Mouse (Mus musculus) MEL (cell line): ENCODE results near the gene Fam107b. TPM values are rescaled to one million over a fixed set of nuclear protein-coding genes. Genes with fewer than 3 reads are reported as not detected.

Source experiments
- DNase-seq: peaks from one replicate; pipeline ENCODE4 v3.0.0; 2011; ENCODE audit warnings: low read depth, low spot score
- H3K27ac ChIP-seq: 2 replicates; pipeline ENCODE4 v1.5.1; 2012; ENCODE audit warnings: low read depth, mild to moderate bottlenecking, control low read depth, low read length, moderate library complexity; ENCODE audit not compliant: control insufficient read depth
- H3K27me3 ChIP-seq, 2 experiments: fragments of 150-350 bp in 1 of 2; sonication (generic) in 1 of 2; 2 replicates each; pipeline ENCODE4 v1.6.1; 2012; ENCODE audit warnings: low read length in 2 of 2, mild to moderate bottlenecking in 2 of 2, improper control_type of control experiment in 1 of 2, moderate library complexity in 1 of 2; ENCODE audit not compliant: insufficient read depth in 2 of 2, control insufficient read depth in 1 of 2
- H3K36me3 ChIP-seq, 2 experiments: 2 replicates each; pipeline ENCODE4 v1.6.1; 2012 to 2014; ENCODE audit warnings: low read length in 2 of 2, improper control_type of control experiment in 1 of 2, inconsistent platforms in 1 of 2, mild to moderate bottlenecking in 1 of 2; ENCODE audit not compliant: insufficient read depth in 2 of 2, control insufficient read depth in 1 of 2
- H3K4me1 ChIP-seq, 2 experiments: fragments of 150-350 bp in 1 of 2; sonication (generic) in 1 of 2; 2 replicates each; pipeline ENCODE4 v1.6.1; 2012; ENCODE audit warnings: low read length in 2 of 2, improper control_type of control experiment in 1 of 2, mild to moderate bottlenecking in 1 of 2; ENCODE audit not compliant: insufficient read depth in 2 of 2, control insufficient read depth in 1 of 2
- H3K4me3 ChIP-seq, 2 experiments: fragments of 150-350 bp in 1 of 2; sonication (generic) in 1 of 2; 2 replicates each; pipeline ENCODE4 v1.5.1; 2012; ENCODE audit warnings: low read depth in 2 of 2, low read length in 2 of 2, mild to moderate bottlenecking in 2 of 2, moderate library complexity in 2 of 2, control low read depth in 1 of 2, improper control_type of control experiment in 1 of 2; ENCODE audit not compliant: control insufficient read depth in 1 of 2, insufficient read depth in 1 of 2
- H3K79me2 ChIP-seq: 2 replicates; pipeline ENCODE4 v1.6.1; 2012; ENCODE audit warnings: mild to moderate bottlenecking, low read length, moderate library complexity; ENCODE audit not compliant: control insufficient read depth, poor library complexity, insufficient read depth
- H3K9ac ChIP-seq: 2 replicates; pipeline ENCODE4 v1.6.1; 2012; ENCODE audit warnings: low read depth, mild to moderate bottlenecking, control low read depth, low read length, moderate library complexity; ENCODE audit not compliant: control insufficient read depth, poor library complexity, severe bottlenecking
- H3K9me3 ChIP-seq: fragments of 150-350 bp; sonication (generic); replicated peaks from 2 replicates; pipeline ENCODE4 v1.6.1; 2012; ENCODE audit warnings: mild to moderate bottlenecking, low read length, improper control_type of control experiment, moderate library complexity; ENCODE audit not compliant: insufficient read depth
- BHLHE40 ChIP-seq: IDR thresholded peaks from 2 replicates; pipeline ENCODE4 v1.6.1; 2012; ENCODE audit warnings: low read depth, mild to moderate bottlenecking, inconsistent platforms, low read length, improper control_type of control experiment, borderline replicate concordance
- CTCF ChIP-seq, 3 experiments: IDR thresholded peaks in 2 of 3; conservative IDR thresholded peaks in 1 of 3; 2 replicates each; pipeline ENCODE4 v1.5.1; 2011 to 2012; ENCODE audit warnings: low read length in 3 of 3, low read depth in 2 of 3, mild to moderate bottlenecking in 2 of 3, improper control_type of control experiment in 1 of 3, inconsistent platforms in 1 of 3, mixed read lengths in 1 of 3, moderate library complexity in 1 of 3; ENCODE audit not compliant: control insufficient read depth in 1 of 3, insufficient read depth in 1 of 3, poor library complexity in 1 of 3, severe bottlenecking in 1 of 3
- E2F4 ChIP-seq: IDR thresholded peaks from 2 replicates; pipeline ENCODE4 v1.6.1; 2011; ENCODE audit warnings: low read depth, low read length, improper control_type of control experiment, borderline replicate concordance
- EP300 ChIP-seq, 2 experiments: IDR thresholded peaks; 2 replicates each; pipeline ENCODE4 v1.6.1; 2011; ENCODE audit warnings: improper control_type of control experiment in 2 of 2, low read length in 2 of 2, low read depth in 1 of 2, mild to moderate bottlenecking in 1 of 2
- JUND ChIP-seq: IDR thresholded peaks from 2 replicates; pipeline ENCODE4 v1.6.1; 2011; ENCODE audit warnings: low read depth, mild to moderate bottlenecking, improper control_type of control experiment, low read length
- MAZ ChIP-seq: IDR thresholded peaks from 2 replicates; pipeline ENCODE4 v1.6.1; 2012; ENCODE audit warnings: low read depth, mild to moderate bottlenecking, inconsistent platforms, low read length, improper control_type of control experiment
- MEF2A ChIP-seq: IDR thresholded peaks from 2 replicates; pipeline ENCODE4 v1.6.1; 2014; ENCODE audit warnings: low read depth, mild to moderate bottlenecking, inconsistent platforms, low read length, improper control_type of control experiment; ENCODE audit not compliant: poor library complexity, insufficient replicate concordance, severe bottlenecking; ENCODE audit errors: extremely low read depth
- MXI1 ChIP-seq: IDR thresholded peaks from 2 replicates; pipeline ENCODE4 v1.6.1; 2011; ENCODE audit warnings: mild to moderate bottlenecking, low read depth, low read length, improper control_type of control experiment
- MYB ChIP-seq: IDR thresholded peaks from 2 replicates; pipeline ENCODE4 v1.6.1; 2011; ENCODE audit warnings: mild to moderate bottlenecking, low read depth, low read length, improper control_type of control experiment
- NRF1 ChIP-seq: IDR thresholded peaks from 2 replicates; pipeline ENCODE4 v1.6.1; 2014; ENCODE audit warnings: low read depth, mild to moderate bottlenecking, inconsistent platforms, low read length, improper control_type of control experiment, moderate library complexity; ENCODE audit not compliant: poor library complexity, insufficient read depth, severe bottlenecking
- POLR2A ChIP-seq, 2 experiments: IDR thresholded peaks; 2 replicates each; pipeline ENCODE4 v1.6.1; 2011 to 2012; ENCODE audit warnings: low read length in 2 of 2, mild to moderate bottlenecking in 2 of 2, control low read depth in 1 of 2, improper control_type of control experiment in 1 of 2, low read depth in 1 of 2, moderate library complexity in 1 of 2; ENCODE audit not compliant: control insufficient read depth in 1 of 2, insufficient read depth in 1 of 2, poor library complexity in 1 of 2
- POLR2AphosphoS2 ChIP-seq: IDR thresholded peaks from 2 replicates; pipeline ENCODE4 v1.6.1; 2011; ENCODE audit warnings: low read length, improper control_type of control experiment
- RAD21 ChIP-seq: IDR thresholded peaks from 2 replicates; pipeline ENCODE4 v1.6.1; 2011; ENCODE audit warnings: mild to moderate bottlenecking, low read depth, low read length, improper control_type of control experiment
- RCOR1 ChIP-seq: IDR thresholded peaks from 2 replicates; pipeline ENCODE4 v1.6.1; 2012; ENCODE audit warnings: low read depth, mild to moderate bottlenecking, inconsistent platforms, low read length, improper control_type of control experiment
- SMC3 ChIP-seq: IDR thresholded peaks from 2 replicates; pipeline ENCODE4 v1.6.1; 2011; ENCODE audit warnings: low read depth, low read length, improper control_type of control experiment
- TAL1 ChIP-seq: IDR thresholded peaks from 2 replicates; pipeline ENCODE4 v1.6.1; 2012; ENCODE audit warnings: mild to moderate bottlenecking, inconsistent platforms, low read length, moderate library complexity, mixed read lengths
- TBP ChIP-seq: IDR thresholded peaks from 2 replicates; pipeline ENCODE4 v1.8.0; 2011; ENCODE audit warnings: low read depth, low read length, improper control_type of control experiment
- TCF12 ChIP-seq: IDR thresholded peaks from 2 replicates; pipeline ENCODE4 v1.6.1; 2014; ENCODE audit warnings: low read depth, mild to moderate bottlenecking, inconsistent platforms, low read length, improper control_type of control experiment, moderate library complexity
- USF2 ChIP-seq, 2 experiments: IDR thresholded peaks; 2 replicates each; pipeline ENCODE4 v1.6.1; 2011 to 2012; ENCODE audit warnings: improper control_type of control experiment in 2 of 2, low read length in 2 of 2, borderline replicate concordance in 1 of 2, inconsistent platforms in 1 of 2, low read depth in 1 of 2, mild to moderate bottlenecking in 1 of 2; ENCODE audit not compliant: insufficient read depth in 1 of 2
- ZC3H11A ChIP-seq: IDR thresholded peaks from 2 replicates; pipeline ENCODE4 v1.6.1; 2012; ENCODE audit warnings: low read depth, mild to moderate bottlenecking, inconsistent platforms, low read length, improper control_type of control experiment
- ZKSCAN1 ChIP-seq: IDR thresholded peaks from 2 replicates; pipeline ENCODE4 v1.6.1; 2012; ENCODE audit warnings: low read depth, mild to moderate bottlenecking, inconsistent platforms, low read length, improper control_type of control experiment, moderate library complexity
- ZNF384 ChIP-seq: IDR thresholded peaks from 2 replicates; pipeline ENCODE4 v1.6.1; 2012; ENCODE audit warnings: low read depth, mild to moderate bottlenecking, inconsistent platforms, low read length, improper control_type of control experiment
- polyA plus RNA-seq, 2 experiments: library from polyadenylated mRNA; stranded (reverse) in 1 of 2; unstranded in 1 of 2; fragments of >175 nt in 1 of 2; fragments of >200 nt in 1 of 2; gene quantifications; 2 replicates each; pipeline versions ENCODE4 v1.2.1 to v1.2.4; 2012; ENCODE audit warnings: low replicate concordance in 2 of 2, low read depth in 1 of 2; ENCODE audit not compliant: insufficient read length in 2 of 2, insufficient read depth in 1 of 2, missing spikeins in 1 of 2
- total RNA-seq: library from RNA; depleted of rRNA; stranded (reverse); fragments of 300-350 nt; gene quantifications from 2 replicates; pipeline ENCODE4 v1.2.3, GENCODE M21; 2012

The Fam107b gene
- total and polyA plus RNA-seq, 3 experiments = 10.0 to 15.5 TPM; not detected in 1

GRCm38 (mm10) chr2:3769260-3769659 lies 199.0 kb downstream of the Fam107b start:
- peak; percentile 86 for DNase-seq
- Histone ChIP-seq H3K4me1 (peaks cover 0 to 1% of the 10 kb centered on the region in 2 experiments; a peak in 1 of 4 replicates), H3K4me3 (no peak overlapping the region), H3K79me2 (no peaks in the 10 kb centered on the region), H3K27ac (no peak overlapping the region), H3K9ac (no peak overlapping the region), H3K36me3 (no peaks in the 10 kb centered on the region), H3K27me3 (no peaks in the 10 kb centered on the region)
- no peak for TF ChIP-seq EP300 (IDR thresholded peaks at IDR 0.05; ENCODE audit: low read depth in 1 of 2, low read length in 2 of 2)
- TF ChIP-seq BHLHE40 = 0 out of 2 replicates have a peak, but pooled peaks have one; percentile 21
- peak; percentile 79 to 96 (median 94) for TF ChIP-seq CTCF (IDR thresholded peaks at IDR 0.05 in 2 of 3, conservative IDR thresholded peaks at IDR 0.05 in 1 of 3; ENCODE audit: control insufficient read depth in 1 of 3, insufficient read depth in 1 of 3, low read depth in 2 of 3, low read length in 3 of 3, poor library complexity in 1 of 3, severe bottlenecking in 1 of 3)
- TF ChIP-seq RAD21 = peak; percentile 93
- peak; percentile 96 for TF ChIP-seq ZC3H11A
- TF ChIP-seq MXI1 = no peak
- no peak for TF ChIP-seq ZKSCAN1
- no peak for TF ChIP-seq TCF12
- TF ChIP-seq SMC3 = peak; percentile 98
- TF ChIP-seq JUND = 0 out of 2 replicates have a peak, but pooled peaks have one; percentile 7
- 0 out of 2 replicates have a peak, but pooled peaks have one; percentile 15 for TF ChIP-seq ZNF384
- TF ChIP-seq, all 39 proteins: peak for 7
- H3K9me3 ChIP-seq = no peaks in the 10 kb centered on the region

DNA sequence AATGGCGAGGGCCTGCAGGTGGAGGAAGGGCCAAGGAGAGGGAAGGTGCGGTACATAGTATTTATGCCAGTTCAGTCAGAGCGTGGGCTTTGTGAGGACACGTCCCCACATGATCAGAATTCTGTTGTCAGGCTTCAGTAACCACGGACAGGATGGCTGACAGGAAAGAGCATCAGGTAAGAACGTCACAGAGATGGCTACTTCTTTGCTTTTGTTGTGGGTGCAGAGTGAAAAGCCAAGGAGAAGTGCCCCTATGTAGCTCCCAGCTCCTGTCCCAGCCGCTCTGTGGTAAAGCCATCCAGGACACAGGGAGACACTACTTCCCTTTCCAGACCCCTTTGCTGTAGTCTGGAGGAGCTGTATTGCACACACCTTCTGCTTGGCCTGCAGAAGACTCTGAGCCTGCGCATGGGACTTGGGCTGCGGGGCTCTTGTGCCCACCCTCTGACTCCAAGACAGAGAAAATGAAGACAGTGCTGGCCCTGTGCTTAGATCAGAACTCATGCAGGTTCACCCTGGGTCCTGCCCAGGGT lies 199.6 kb downstream of the Fam107b start:
- TF ChIP-seq POLR2AphosphoS2 = no peak
- no peak for TF ChIP-seq USF2 (IDR thresholded peaks at IDR 0.05; ENCODE audit: borderline replicate concordance in 1 of 2, insufficient read depth in 1 of 2, low read depth in 1 of 2, low read length in 2 of 2)
- TF ChIP-seq TBP = no peak
- TF ChIP-seq E2F4 = no peak
- TF ChIP-seq NRF1 = no peak
- TF ChIP-seq RAD21 = no peak
- no peak for TF ChIP-seq MEF2A
- TF ChIP-seq POLR2A (IDR thresholded peaks at IDR 0.05; ENCODE audit: control insufficient read depth in 1 of 2, insufficient read depth in 1 of 2, low read depth in 1 of 2, low read length in 2 of 2, poor library complexity in 1 of 2) = no peak
- no peak for TF ChIP-seq MXI1
- no peak for TF ChIP-seq RCOR1
- TF ChIP-seq TAL1 = no peak
- no peak for TF ChIP-seq SMC3
- TF ChIP-seq ZNF384 = no peak
- no peak for TF ChIP-seq MAZ
- TF ChIP-seq ZC3H11A = no peak
- TF ChIP-seq BHLHE40 = no peak
- no peak for TF ChIP-seq MYB
- Histone ChIP-seq H3K27ac (no peak overlapping the region), H3K79me2 (no peaks in the 10 kb centered on the region)

More for the DNA sequence above, 199.6 kb downstream of the Fam107b start:
- H3K4me1 ChIP-seq = no peaks in the 10 kb centered on the region
- no peak overlapping the region for H3K4me3 ChIP-seq
- no peak overlapping the region for H3K9ac ChIP-seq
- no peaks in the 10 kb centered on the region for H3K27me3 ChIP-seq
- no peaks in the 10 kb centered on the region for H3K9me3 ChIP-seq
- no peaks in the 10 kb centered on the region; a peak in 1 of 4 replicates for H3K36me3 ChIP-seq
- no peak for DNase-seq
